In the genomic region with DNA sequence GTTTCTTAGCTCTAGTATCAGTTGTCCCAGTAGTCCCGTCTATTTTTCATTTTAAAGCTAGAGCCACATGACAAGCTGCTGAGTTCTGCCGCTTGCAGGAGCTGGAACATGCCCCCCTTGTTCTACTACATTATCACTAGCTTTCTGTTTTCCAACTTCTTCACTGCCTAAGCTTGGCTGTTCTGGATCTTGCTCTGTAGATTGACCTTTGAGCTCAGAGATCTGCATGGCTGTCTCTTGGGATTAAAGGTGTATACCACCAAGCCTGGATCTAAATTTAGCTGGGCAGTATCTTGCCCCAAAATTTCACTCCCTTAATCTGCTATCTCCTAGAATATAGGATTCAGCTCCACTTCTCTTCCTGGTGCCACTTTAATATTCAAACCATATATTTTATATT, we compare ENCODE assay signal across 25 mouse cellular contexts. TPM values are rescaled to one million over a fixed set of nuclear protein-coding genes. Genes with fewer than 3 reads are reported as not detected.
A peak's percentile ranks its signal among the peaks of the same experiment; 100 is the strongest.
DNase-seq lines count a peak whose midpoint lies in the region; ATAC-seq and TF ChIP-seq lines count a peak whose summit lies in the region.
"Had no signal": no experiment of that assay in that cellular context is flagged by ENCODE, and none has a peak within 500 bp of the region (broad histone marks: within the 10 kb centered on the region; RNA-seq: fewer than 3 reads in every experiment).

No protein-coding gene starts in this region.

- H3K4me1 ChIP-seq in kidney, adult 2 months (ENCODE audit: control insufficient read depth, insufficient read depth, low read length), result peaks cover 5% of the 10 kb centered on the region; the same call in 1 of the 2 replicates
- H3K4me1 ChIP-seq in kidney, embryonic 15.5 days, result no peaks in the 10 kb centered on the region
- H3K4me1 ChIP-seq: embryonic facial prominence, embryonic 10.5 days; embryonic facial prominence, embryonic 12.5 days; forebrain, embryonic 13.5 days; forebrain, embryonic 15.5 days had no signal

- no peaks in the 10 kb centered on the region for H3K36me3 ChIP-seq in kidney, adult 2 months (ENCODE audit: control insufficient read depth, insufficient read depth, low read length)
- H3K36me3 ChIP-seq in kidney, embryonic 15.5 days, result no peaks in the 10 kb centered on the region
- H3K36me3 ChIP-seq: embryonic facial prominence, embryonic 10.5 days; embryonic facial prominence, embryonic 12.5 days; forebrain, embryonic 15.5 days; G1E had no signal

- no peak for ATAC-seq in kidney, embryonic 15.5 days (replicated peaks; ENCODE audit: low FRiP score)
- ATAC-seq: activated CD4-positive, CD25-positive, alpha-beta regulatory T cell, adult 4 months; CD4-positive, CD25-positive, alpha-beta regulatory T cell, adult 4 months; forebrain, embryonic 13.5 days; forebrain, embryonic 15.5 days; Patski had no signal

- H3K27me3 ChIP-seq in kidney, adult 2 months (replicated peaks; ENCODE audit: control insufficient read depth, insufficient read depth, low read length), result no peaks in the 10 kb centered on the region
- H3K27me3 ChIP-seq in kidney, embryonic 15.5 days, result no peaks in the 10 kb centered on the region
- H3K27me3 ChIP-seq: CH12.LX; embryonic facial prominence, embryonic 12.5 days; forebrain, embryonic 13.5 days; forebrain, embryonic 15.5 days had no signal

- no peak for TF ChIP-seq CTCF in kidney, adult 2 months (conservative IDR thresholded peaks at IDR 0.05; ENCODE audit: insufficient read depth, insufficient read length, low read depth, low read length)

- H3K9ac ChIP-seq in kidney, embryonic 15.5 days, result no peak overlapping the region
- H3K9ac ChIP-seq: embryonic facial prominence, embryonic 12.5 days; forebrain, embryonic 13.5 days; forebrain, embryonic 15.5 days had no signal

- WGBS in kidney, adult 2 months, result 39% methylated on average over 2 of the region's 2 CpGs
- 78% methylated on average over 2 of the region's 2 CpGs for WGBS in kidney, embryonic 15.5 days

- H3K27ac ChIP-seq in kidney, adult 2 months (ENCODE audit: insufficient read depth, low read depth, low read length), result no peak overlapping the region
- H3K27ac ChIP-seq in kidney, embryonic 15.5 days, result no peak overlapping the region
- H3K27ac ChIP-seq: embryonic facial prominence, embryonic 10.5 days; embryonic facial prominence, embryonic 12.5 days; forebrain, embryonic 13.5 days; forebrain, embryonic 15.5 days had no signal

- no peak for TF ChIP-seq POLR2A in kidney, adult 2 months (IDR thresholded peaks at IDR 0.05; ENCODE audit: low read depth, low read length)

- peak; percentile 59 for DNase-seq in kidney, adult 2 months
- peak; percentile 51 for DNase-seq in kidney, adult 9 months
- no peak for DNase-seq in kidney, adult 18-20 months
- peak; percentile 7 for DNase-seq in yolk sac, embryonic 10.5 days (ENCODE audit: low spot score)
- DNase-seq: adrenal gland, adult 8-10 months; adrenal gland, postnatal 14 days; adrenal gland, postnatal 36 days; B cell, adult 2 months; cerebellum, adult 11-12 months; cerebellum, adult 2 months; cerebellum, adult 9-10 months; cerebellum, postnatal 10 days; cerebellum, postnatal 25 days had no signal

- no peaks in the 10 kb centered on the region for H3K9me3 ChIP-seq in kidney, embryonic 15.5 days (replicated peaks)
- H3K9me3 ChIP-seq: embryonic facial prominence, embryonic 10.5 days; embryonic facial prominence, embryonic 12.5 days; forebrain, embryonic 13.5 days; forebrain, embryonic 15.5 days; G1E had no signal

- H3K4me2 ChIP-seq in kidney, embryonic 15.5 days, result no peak overlapping the region
- H3K4me2 ChIP-seq: embryonic facial prominence, embryonic 12.5 days; forebrain, embryonic 13.5 days; forebrain, embryonic 15.5 days had no signal

- H3K4me3 ChIP-seq in kidney, adult 2 months (ENCODE audit: insufficient read depth, low read depth, low read length), result no peak overlapping the region
- H3K4me3 ChIP-seq in kidney, embryonic 15.5 days (replicated peaks), result no peak overlapping the region
- H3K4me3 ChIP-seq: embryonic facial prominence, embryonic 10.5 days; embryonic facial prominence, embryonic 12.5 days; forebrain, embryonic 13.5 days; forebrain, embryonic 15.5 days had no signal

RNA-seq across cellular contexts. Expression of a gene that starts 21.0 kb away (rescaled TPM):
- polyA plus RNA-seq in kidney, adult 2 months (2012; rRNA removed), result 118 TPM in 1 of 2 replicates, not detected in the other
- not detected in 2 replicates for polyA plus RNA-seq in kidney, embryonic 15.5 days (2015; fragmentation: Nextera tagmentation; extraction: Ambion mirVana)
- polyA plus RNA-seq: activated CD4-positive, CD25-positive, alpha-beta regulatory T cell, adult 4 months; CD4-positive, CD25-positive, alpha-beta regulatory T cell, adult 4 months; cerebellum, adult 2 months; embryonic facial prominence, embryonic 10.5 days; embryonic facial prominence, embryonic 12.5 days; embryonic facial prominence, embryonic 14.5 days; forebrain, embryonic 11.5 days; forebrain, embryonic 13.5 days; forebrain, embryonic 15.5 days; G1E; Patski had no signal

RNA-seq across cellular contexts. Expression of a gene that starts 48.1 kb away (rescaled TPM):
- 253 and 258 TPM in 2 replicates for polyA plus RNA-seq in kidney, adult 2 months (2012; rRNA removed)
- 18.9 and 21.5 TPM in 2 replicates for polyA plus RNA-seq in kidney, embryonic 15.5 days (2015; fragmentation: Nextera tagmentation; extraction: Ambion mirVana)
- polyA plus RNA-seq: CD4-positive, CD25-positive, alpha-beta regulatory T cell, adult 4 months; G1E had no signal

Comparison
In these comparisons a context has a peak if more than half of its experiments do, and no peak if none do; other contexts are left out.
1. RNA of a gene that starts 48.1 kb away (polyA plus RNA-seq): 253 to 258 TPM in kidney, adult 2 months; 18.9 to 21.5 TPM in kidney, embryonic 15.5 days; every median in the first group is over 10 times any median in the second.